Mouse (Mus musculus) hindbrain, postnatal 0 days (tissue): ENCODE data around the gene Zfp423. TPM values are rescaled to one million over a fixed set of nuclear protein-coding genes. Genes with fewer than 3 reads are reported as not detected.

Source experiments
- ATAC-seq: fragments of 200-750 bp; cut with Nextera tagmentation; 2 replicates; pipeline ENCODE4 v1.8.0; 2017; ENCODE audit warnings: mild to moderate bottlenecking, moderate TSS enrichment, moderate library complexity
- DNase-seq: peaks from one replicate; pipeline ENCODE4 v3.0.0-alpha.2; 2015; ENCODE audit warnings: low spot score
- H3K27ac ChIP-seq: fragments of 300-500 bp; sonication (generic); 2 replicates; pipeline ENCODE4 v1.5.1; 2014; ENCODE audit warnings: mild to moderate bottlenecking
- H3K27me3 ChIP-seq: fragments of 300-500 bp; sonication (generic); 2 replicates; pipeline ENCODE4 v1.6.1; 2014; ENCODE audit warnings: low read length, mixed read lengths; ENCODE audit not compliant: insufficient read depth
- H3K36me3 ChIP-seq: fragments of 300-500 bp; sonication (generic); 2 replicates; pipeline ENCODE4 v1.6.1; 2014; ENCODE audit warnings: low read length, mixed read lengths; ENCODE audit not compliant: insufficient read depth
- H3K4me1 ChIP-seq: fragments of 300-500 bp; sonication (generic); 2 replicates; pipeline ENCODE4 v1.6.1; 2014; ENCODE audit warnings: antibody characterized with exemption, low read length, mixed read lengths; ENCODE audit not compliant: insufficient read depth
- H3K4me2 ChIP-seq: fragments of 300-500 bp; sonication (generic); 2 replicates; pipeline ENCODE4 v1.6.1; 2014; ENCODE audit warnings: low read depth, mild to moderate bottlenecking, low read length, moderate library complexity, mixed read lengths
- H3K4me3 ChIP-seq: fragments of 300-500 bp; sonication (generic); 2 replicates; pipeline ENCODE4 v1.5.1; 2014; ENCODE audit warnings: low read length
- H3K9ac ChIP-seq: fragments of 300-500 bp; sonication (generic); replicated peaks from 2 replicates; pipeline ENCODE4 v1.6.1; 2014; ENCODE audit warnings: mild to moderate bottlenecking, low read length, moderate library complexity, mixed read lengths
- H3K9me3 ChIP-seq: fragments of 300-500 bp; sonication (generic); 2 replicates; pipeline ENCODE4 v1.6.1; 2016; ENCODE audit warnings: low read length, mixed read lengths
- CTCF ChIP-seq: IDR thresholded peaks from 2 replicates; pipeline ENCODE4 v1.5.1; 2016; ENCODE audit warnings: antibody characterized with exemption, control low read depth, low read depth
- WGBS: fragments of 180-500 bp; shearing (Covaris S2); extraction: QIAGEN DNeasy Blood & Tissue Kit; methylation state at CpG from one replicate; pipeline ENCODE4 v1.1.7; 2014; 5-methylcytosine and 5-hydroxymethylcytosine counted together
- polyA plus RNA-seq: library from polyadenylated mRNA; unstranded; fragments of >200 nt; fragmentation: Nextera tagmentation; extraction: Ambion mirVana; gene quantifications from 2 replicates; pipeline ENCODE4 v1.2.1, GENCODE M21; 2015
- total RNA-seq: library from RNA; depleted of rRNA; stranded (reverse); fragments of >200 nt; gene quantifications from 2 replicates; pipeline ENCODE4 v1.2.3, GENCODE M21; 2014

Gene Zfp423
- total and polyA plus RNA-seq, 2 experiments from 2014 or later = 22.2 to 73.6 TPM

GRCm38 (mm10) chr8:87908940-87909339 lies 50.5 kb downstream of the Zfp423 start:
- Histone ChIP-seq H3K36me3 (no peaks in the 10 kb centered on the region), H3K4me1 (peaks cover 6% of the 10 kb centered on the region; the same call in 1 of the 2 replicates), H3K4me3 (no peak overlapping the region), H3K9ac (no peak overlapping the region), H3K27me3 (no peaks in the 10 kb centered on the region), H3K9me3 (no peaks in the 10 kb centered on the region), H3K27ac (no peak overlapping the region), H3K4me2 (no peak overlapping the region)
- no peak for TF ChIP-seq CTCF
- WGBS = 68% methylated on average over 2 of the region's 2 CpGs
- DNase-seq (no peak), ATAC-seq (no peak)

- WGBS = 89% methylated on average over 5 of the region's 5 CpGs
- Histone ChIP-seq H3K9ac (no peak overlapping the region), H3K4me1 (peaks cover 6% of the 10 kb centered on the region; the same call in 1 of the 2 replicates), H3K4me3 (no peak overlapping the region), H3K9me3 (no peaks in the 10 kb centered on the region), H3K27me3 (no peaks in the 10 kb centered on the region), H3K4me2 (no peak overlapping the region), H3K36me3 (no peaks in the 10 kb centered on the region), H3K27ac (no peak overlapping the region)
- ATAC-seq = no peak
- no peak for DNase-seq
- TF ChIP-seq CTCF = no peak
Measured at GRCm38 (mm10) chr8:87905404-87905803, 54.0 kb downstream of the Zfp423 start.

GRCm38 (mm10) chr8:87904108-87904507 lies 55.3 kb downstream of the Zfp423 start:
- DNase-seq (no peak), ATAC-seq (no peak)
- peaks cover 6% of the 10 kb centered on the region; the same call in 1 of the 2 replicates for H3K4me1 ChIP-seq
- H3K4me2 ChIP-seq = no peak overlapping the region
- H3K27me3 ChIP-seq = no peaks in the 10 kb centered on the region
- H3K4me3 ChIP-seq = no peak overlapping the region
- no peak for TF ChIP-seq CTCF
- H3K36me3 ChIP-seq = no peaks in the 10 kb centered on the region
- no peak overlapping the region for H3K9ac ChIP-seq
- WGBS = 84% methylated on average over 5 of the region's 5 CpGs
- no peak overlapping the region for H3K27ac ChIP-seq
- H3K9me3 ChIP-seq = no peaks in the 10 kb centered on the region

GRCm38 (mm10) chr8:87895203-87896041 lies 64.0 kb downstream of the Zfp423 start:
- no peaks in the 10 kb centered on the region for H3K27me3 ChIP-seq
- WGBS = 34% methylated on average over 13 of the region's 13 CpGs
- peaks cover 36% of the 10 kb centered on the region for H3K4me1 ChIP-seq
- TF ChIP-seq CTCF = no peak
- ATAC-seq (peak; percentile 42; the same call in 1 of the 2 replicates), DNase-seq (peak; percentile 28)
- H3K9ac ChIP-seq = no peak overlapping the region
- H3K27ac ChIP-seq = 0 out of 2 replicates have a peak overlapping the region, but pooled peaks have one; percentile 29
- H3K4me2 ChIP-seq = no peak overlapping the region
- H3K4me3 ChIP-seq = no peak overlapping the region
- no peaks in the 10 kb centered on the region for H3K9me3 ChIP-seq
- H3K36me3 ChIP-seq = no peaks in the 10 kb centered on the region

- Histone ChIP-seq H3K27me3 (no peaks in the 10 kb centered on the region), H3K36me3 (no peaks in the 10 kb centered on the region), H3K4me3 (no peak overlapping the region), H3K4me1 (peaks cover 36% of the 10 kb centered on the region), H3K27ac (no peak overlapping the region), H3K4me2 (no peak overlapping the region), H3K9ac (no peak overlapping the region), H3K9me3 (no peaks in the 10 kb centered on the region)
- WGBS = 68% methylated on average over 8 of the region's 8 CpGs
- DNase-seq (no peak), ATAC-seq (no peak)
- TF ChIP-seq CTCF = no peak
Measured at GRCm38 (mm10) chr8:87894287-87894686, 65.1 kb downstream of the Zfp423 start.

- no peak overlapping the region for H3K4me3 ChIP-seq
- TF ChIP-seq CTCF = no peak
- H3K9ac ChIP-seq = no peak overlapping the region
- peak overlapping the region; percentile 36; the same call in 1 of the 2 replicates for H3K27ac ChIP-seq
- no peak for ATAC-seq
- WGBS = 45% methylated on average over 6 of the region's 6 CpGs
- DNase-seq = no peak
- H3K27me3 ChIP-seq = no peaks in the 10 kb centered on the region
- no peak overlapping the region for H3K4me2 ChIP-seq
- H3K9me3 ChIP-seq = no peaks in the 10 kb centered on the region
- peaks cover 36% of the 10 kb centered on the region for H3K4me1 ChIP-seq
- no peaks in the 10 kb centered on the region for H3K36me3 ChIP-seq
Measured at GRCm38 (mm10) chr8:87893547-87893946, 65.8 kb downstream of the Zfp423 start.

GRCm38 (mm10) chr8:87892891-87893290 lies 66.5 kb downstream of the Zfp423 start:
- Histone ChIP-seq H3K9ac (no peak overlapping the region), H3K9me3 (no peaks in the 10 kb centered on the region), H3K4me1 (peaks cover 36% of the 10 kb centered on the region), H3K4me2 (no peak overlapping the region), H3K27ac (peak overlapping the region; percentile 56), H3K4me3 (no peak overlapping the region), H3K36me3 (no peaks in the 10 kb centered on the region), H3K27me3 (no peaks in the 10 kb centered on the region)
- WGBS = 40% methylated on average over 6 of the region's 6 CpGs
- ATAC-seq (no peak), DNase-seq (no peak)
- no peak for TF ChIP-seq CTCF
